Comparison of ENCODE assay signal across 20 mouse cellular contexts in the genomic region with DNA sequence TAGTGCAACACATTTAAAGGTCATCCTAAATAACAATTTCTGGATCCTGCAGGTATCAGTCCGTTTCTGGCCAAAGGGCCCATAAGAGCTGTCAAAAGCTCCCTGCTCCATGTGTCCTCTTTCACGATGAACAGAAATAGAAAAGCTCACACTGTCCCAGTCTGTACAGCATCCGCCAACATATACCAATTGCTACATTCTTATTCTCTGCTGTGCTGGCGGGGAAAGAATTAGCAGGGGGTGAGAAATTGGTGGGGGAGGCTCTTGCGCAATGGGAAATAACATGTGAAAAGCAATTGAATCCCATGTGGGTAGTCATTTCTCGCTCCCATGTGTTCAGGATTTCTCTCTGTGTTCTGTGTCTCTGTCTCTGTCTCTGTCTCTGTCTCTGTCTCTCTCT. TPM values are rescaled to one million over a fixed set of nuclear protein-coding genes. Genes with fewer than 3 reads are reported as not detected.
DNase-seq lines count a peak whose midpoint lies in the region; ATAC-seq and TF ChIP-seq lines count a peak whose summit lies in the region.
"Had no signal": no experiment of that assay in that cellular context is flagged by ENCODE, and none has a peak within 500 bp of the region (broad histone marks: within the 10 kb centered on the region; RNA-seq: fewer than 3 reads in every experiment).

No protein-coding gene starts in this region.

- H3K4me2 ChIP-seq in forebrain, postnatal 0 days (ENCODE audit: low read depth): no peak overlapping the region
- H3K4me2 ChIP-seq in forebrain, embryonic 11.5 days (ENCODE audit: low read depth, low read length, severe bottlenecking): no peak overlapping the region
- no peak overlapping the region for H3K4me2 ChIP-seq in lung, embryonic 14.5 days
- H3K4me2 ChIP-seq: forebrain, embryonic 15.5 days; heart, embryonic 11.5 days; heart, embryonic 15.5 days; hindbrain, embryonic 13.5 days had no signal

- WGBS in forebrain, postnatal 0 days: 73% methylated on average over 6 of the region's 6 CpGs
- 88% methylated on average over 6 of the region's 6 CpGs for WGBS in forebrain, embryonic 11.5 days
- 77% methylated on average over 6 of the region's 6 CpGs for WGBS in lung, embryonic 14.5 days

- no peak overlapping the region for H3K4me3 ChIP-seq in forebrain, postnatal 0 days (ENCODE audit: low read depth, low read length)
- no peak overlapping the region for H3K4me3 ChIP-seq in forebrain, embryonic 11.5 days (ENCODE audit: low read depth, low read length)
- H3K4me3 ChIP-seq in lung, embryonic 14.5 days (ENCODE audit: low read depth, low read length): no peak overlapping the region
- H3K4me3 ChIP-seq in C2C12 (ENCODE audit: insufficient read depth, poor library complexity, severe bottlenecking): no peak overlapping the region
- H3K4me3 ChIP-seq: embryonic facial prominence, embryonic 10.5 days; forebrain, embryonic 15.5 days; heart, adult 2 months; heart, embryonic 15.5 days; hindbrain, embryonic 13.5 days had no signal

- H3K79me2 ChIP-seq in C2C12 (ENCODE audit: control insufficient read depth, insufficient read depth): no peaks in the 10 kb centered on the region

- H3ac ChIP-seq in C2C12 (ENCODE audit: control insufficient read depth, insufficient read length, low read depth): no peak overlapping the region

- no peaks in the 10 kb centered on the region for H3K4me1 ChIP-seq in forebrain, postnatal 0 days (ENCODE audit: insufficient read depth)
- no peaks in the 10 kb centered on the region for H3K4me1 ChIP-seq in forebrain, embryonic 11.5 days (replicated peaks; ENCODE audit: control insufficient read depth, insufficient read depth, low read length)
- H3K4me1 ChIP-seq in lung, embryonic 14.5 days (ENCODE audit: insufficient read depth): no peaks in the 10 kb centered on the region
- H3K4me1 ChIP-seq: heart, embryonic 15.5 days; hindbrain, embryonic 13.5 days had no signal

- H3K27me3 ChIP-seq in forebrain, postnatal 0 days (ENCODE audit: insufficient read depth, low read length): no peaks in the 10 kb centered on the region
- H3K27me3 ChIP-seq in forebrain, embryonic 11.5 days (ENCODE audit: control insufficient read depth, insufficient read depth, low read length): no peaks in the 10 kb centered on the region
- H3K27me3 ChIP-seq in lung, embryonic 14.5 days (ENCODE audit: insufficient read depth, low read length): no peaks in the 10 kb centered on the region
- peaks cover 5% of the 10 kb centered on the region for H3K27me3 ChIP-seq in C2C12 (ENCODE audit: control insufficient read depth, insufficient read depth, insufficient read length)
- H3K27me3 ChIP-seq: forebrain, embryonic 15.5 days; heart, embryonic 15.5 days; hindbrain, embryonic 13.5 days had no signal

- TF ChIP-seq CTCF in forebrain, postnatal 0 days (IDR thresholded peaks at IDR 0.05; ENCODE audit: low read depth): no peak
- no peak for TF ChIP-seq CTCF in lung, embryonic 14.5 days (IDR thresholded peaks at IDR 0.05; ENCODE audit: low read depth)
- no peak for TF ChIP-seq CTCF in C2C12 (IDR thresholded peaks at IDR 0.05; ENCODE audit: control insufficient read depth, insufficient read depth, insufficient read length)

- ATAC-seq in forebrain, postnatal 0 days: peak; percentile 47; the same call in 1 of the 2 replicates
- ATAC-seq in forebrain, embryonic 11.5 days (replicated peaks; ENCODE audit: low FRiP score): no peak
- ATAC-seq in lung, embryonic 14.5 days (ENCODE audit: insufficient read depth): no peak; the same call in 1 of the 2 replicates
- ATAC-seq in megakaryocyte progenitor cell, adult 5-6 weeks (replicated peaks; ENCODE audit: poor library complexity): peak; percentile 38; the same call in 1 of the 2 replicates
- no peak for ATAC-seq in CD4-positive, CD25-positive, alpha-beta regulatory T cell, adult 4 months
- ATAC-seq: hindbrain, postnatal 0 days had no signal

- no peak overlapping the region for H3K27ac ChIP-seq in forebrain, postnatal 0 days (ENCODE audit: low read depth, low read length)
- no peak overlapping the region for H3K27ac ChIP-seq in forebrain, embryonic 11.5 days (ENCODE audit: low read depth, low read length)
- no peak overlapping the region for H3K27ac ChIP-seq in lung, embryonic 14.5 days (ENCODE audit: low read depth)
- H3K27ac ChIP-seq: embryonic facial prominence, embryonic 10.5 days; forebrain, embryonic 15.5 days; heart, adult 2 months; heart, embryonic 15.5 days; hindbrain, embryonic 13.5 days; hindbrain, postnatal 0 days had no signal

- no peaks in the 10 kb centered on the region for H3K9me3 ChIP-seq in forebrain, postnatal 0 days (ENCODE audit: low read length)
- H3K9me3 ChIP-seq in forebrain, embryonic 11.5 days (ENCODE audit: control insufficient read depth, low read length): no peaks in the 10 kb centered on the region
- no peaks in the 10 kb centered on the region for H3K9me3 ChIP-seq in lung, embryonic 14.5 days (ENCODE audit: low read depth, low read length)
- H3K9me3 ChIP-seq: embryonic facial prominence, embryonic 10.5 days; forebrain, embryonic 15.5 days; heart, embryonic 15.5 days; hindbrain, embryonic 13.5 days had no signal

- H3K36me3 ChIP-seq in forebrain, postnatal 0 days (ENCODE audit: insufficient read depth): no peaks in the 10 kb centered on the region
- no peaks in the 10 kb centered on the region for H3K36me3 ChIP-seq in forebrain, embryonic 11.5 days (ENCODE audit: control insufficient read depth, insufficient read depth, low read length)
- H3K36me3 ChIP-seq in lung, embryonic 14.5 days (ENCODE audit: insufficient read depth): no peaks in the 10 kb centered on the region
- H3K36me3 ChIP-seq in C2C12 (ENCODE audit: control insufficient read depth, insufficient read depth): no peaks in the 10 kb centered on the region
- H3K36me3 ChIP-seq: embryonic facial prominence, embryonic 10.5 days; forebrain, embryonic 15.5 days; heart, embryonic 15.5 days; hindbrain, embryonic 13.5 days had no signal

- H3K79me3 ChIP-seq in C2C12 (ENCODE audit: low read depth): no peaks in the 10 kb centered on the region

- H3K9ac ChIP-seq in forebrain, postnatal 0 days: no peak overlapping the region
- no peak overlapping the region for H3K9ac ChIP-seq in forebrain, embryonic 11.5 days (ENCODE audit: low read length)
- H3K9ac ChIP-seq in lung, embryonic 14.5 days: no peak overlapping the region
- H3K9ac ChIP-seq: forebrain, embryonic 15.5 days; heart, embryonic 15.5 days; hindbrain, embryonic 13.5 days had no signal

- no peak for DNase-seq in forebrain, postnatal 0 days
- DNase-seq in forebrain, embryonic 11.5 days (ENCODE audit: low spot score): no peak
- peak; percentile 23 for DNase-seq in lung, embryonic 14.5 days
- DNase-seq in lung, postnatal 25 days (ENCODE audit: low spot score): no peak
- DNase-seq: adrenal gland, adult 2 months; adrenal gland, postnatal 25 days; cerebellum, adult 2 months; cerebellum, postnatal 10 days; gastrocnemius, postnatal 36 days; heart, adult 2 months; heart, postnatal 14 days had no signal

TF ChIP-seq in C2C12, 6 proteins besides CTCF, POLR2A, EP300 and RAD21:
- no peak for TF ChIP-seq MYOG (IDR thresholded peaks at IDR 0.05; ENCODE audit: control insufficient read depth, extremely low read depth, insufficient read length)
- TF ChIP-seq MYOD1 (IDR thresholded peaks at IDR 0.05; ENCODE audit: control insufficient read depth, insufficient read length, low read depth): no peak
- TF ChIP-seq MAX (IDR thresholded peaks at IDR 0.05): no peak
- peak; percentile 29 for TF ChIP-seq CEBPB (IDR thresholded peaks at IDR 0.05; ENCODE audit: low read depth)
- TF ChIP-seq FOSL1 (IDR thresholded peaks at IDR 0.05; ENCODE audit: insufficient read depth, low read length, poor library complexity, severe bottlenecking): no peak

RNA-seq across cellular contexts. Expression of gene Casd1, which starts 22.3 kb away (rescaled TPM):
- total RNA-seq in forebrain, postnatal 0 days (2014; rRNA removed): 77.9 and 90.3 TPM in 2 replicates
- polyA plus RNA-seq in forebrain, postnatal 0 days (2015; fragmentation: Nextera tagmentation; extraction: Ambion mirVana): 27.0 and 38.7 TPM in 2 replicates
- polyA plus RNA-seq in forebrain, embryonic 11.5 days (2014; fragmentation: Nextera tagmentation; extraction: Ambion mirVana): 42.1 TPM in 2 replicates
- polyA plus RNA-seq in lung, embryonic 14.5 days (2014; fragmentation: Nextera tagmentation; extraction: Ambion mirVana): 43.3 and 46.5 TPM in 2 replicates
- 4.9 TPM for polyA plus RNA-seq in C2C12 (2012; fragmentation: generic; extraction: Trizol)
- 33.1 and 42.9 TPM in 2 replicates for total RNA-seq in megakaryocyte progenitor cell, adult 5-6 weeks (2015)
- total RNA-seq in megakaryocyte progenitor cell, adult 5-6 weeks (2017): 53.3 and 62.2 TPM in 2 replicates
- polyA plus RNA-seq in CD4-positive, CD25-positive, alpha-beta regulatory T cell, adult 4 months (2017; shearing (Covaris generic)): 10 to 100 TPM; 10.1 to 12.2 TPM

Comparison
In these comparisons a context has a peak if more than half of its experiments do, and no peak if none do; other contexts are left out.
1. ATAC-seq: peak in forebrain, postnatal 0 days (single experiment) and megakaryocyte progenitor cell, adult 5-6 weeks (single experiment); none in forebrain, embryonic 11.5 days (single experiment), lung, embryonic 14.5 days (single experiment) and CD4-positive, CD25-positive, alpha-beta regulatory T cell, adult 4 months (single experiment).